Mouse (Mus musculus) MEL (cell line): ENCODE results near the gene Itgbl1. TPM values are rescaled to one million over a fixed set of nuclear protein-coding genes. Genes with fewer than 3 reads are reported as not detected.
"Not testable (repeated sequence)": the region's sequence is repeated elsewhere in the genome, so short reads cannot be mapped to it uniquely, and the experiment has no call there.

Experiments used
- DNase-seq: peaks from one replicate; pipeline ENCODE4 v3.0.0; 2011; ENCODE audit warnings: low read depth, low spot score
- H3K27ac ChIP-seq: 2 replicates; pipeline ENCODE4 v1.5.1; 2012; ENCODE audit warnings: low read depth, mild to moderate bottlenecking, control low read depth, low read length, moderate library complexity; ENCODE audit not compliant: control insufficient read depth
- H3K27me3 ChIP-seq, 2 experiments: fragments of 150-350 bp in 1 of 2; sonication (generic) in 1 of 2; 2 replicates each; pipeline ENCODE4 v1.6.1; 2012; ENCODE audit warnings: low read length in 2 of 2, mild to moderate bottlenecking in 2 of 2, improper control_type of control experiment in 1 of 2, moderate library complexity in 1 of 2; ENCODE audit not compliant: insufficient read depth in 2 of 2, control insufficient read depth in 1 of 2
- H3K36me3 ChIP-seq, 2 experiments: 2 replicates each; pipeline ENCODE4 v1.6.1; 2012 to 2014; ENCODE audit warnings: low read length in 2 of 2, improper control_type of control experiment in 1 of 2, inconsistent platforms in 1 of 2, mild to moderate bottlenecking in 1 of 2; ENCODE audit not compliant: insufficient read depth in 2 of 2, control insufficient read depth in 1 of 2
- H3K4me1 ChIP-seq, 2 experiments: fragments of 150-350 bp in 1 of 2; sonication (generic) in 1 of 2; 2 replicates each; pipeline ENCODE4 v1.6.1; 2012; ENCODE audit warnings: low read length in 2 of 2, improper control_type of control experiment in 1 of 2, mild to moderate bottlenecking in 1 of 2; ENCODE audit not compliant: insufficient read depth in 2 of 2, control insufficient read depth in 1 of 2
- H3K4me3 ChIP-seq, 2 experiments: fragments of 150-350 bp in 1 of 2; sonication (generic) in 1 of 2; 2 replicates each; pipeline ENCODE4 v1.5.1; 2012; ENCODE audit warnings: low read depth in 2 of 2, low read length in 2 of 2, mild to moderate bottlenecking in 2 of 2, moderate library complexity in 2 of 2, control low read depth in 1 of 2, improper control_type of control experiment in 1 of 2; ENCODE audit not compliant: control insufficient read depth in 1 of 2, insufficient read depth in 1 of 2
- H3K79me2 ChIP-seq: 2 replicates; pipeline ENCODE4 v1.6.1; 2012; ENCODE audit warnings: mild to moderate bottlenecking, low read length, moderate library complexity; ENCODE audit not compliant: control insufficient read depth, poor library complexity, insufficient read depth
- H3K9ac ChIP-seq: 2 replicates; pipeline ENCODE4 v1.6.1; 2012; ENCODE audit warnings: low read depth, mild to moderate bottlenecking, control low read depth, low read length, moderate library complexity; ENCODE audit not compliant: control insufficient read depth, poor library complexity, severe bottlenecking
- H3K9me3 ChIP-seq: fragments of 150-350 bp; sonication (generic); replicated peaks from 2 replicates; pipeline ENCODE4 v1.6.1; 2012; ENCODE audit warnings: mild to moderate bottlenecking, low read length, improper control_type of control experiment, moderate library complexity; ENCODE audit not compliant: insufficient read depth
- BHLHE40 ChIP-seq: IDR thresholded peaks from 2 replicates; pipeline ENCODE4 v1.6.1; 2012; ENCODE audit warnings: low read depth, mild to moderate bottlenecking, inconsistent platforms, low read length, improper control_type of control experiment, borderline replicate concordance
- E2F4 ChIP-seq: IDR thresholded peaks from 2 replicates; pipeline ENCODE4 v1.6.1; 2011; ENCODE audit warnings: low read depth, low read length, improper control_type of control experiment, borderline replicate concordance
- ELF1 ChIP-seq: IDR thresholded peaks from 2 replicates; pipeline ENCODE4 v1.6.1; 2014; ENCODE audit warnings: low read depth, mild to moderate bottlenecking, inconsistent platforms, low read length, improper control_type of control experiment, moderate library complexity
- EP300 ChIP-seq, 2 experiments: IDR thresholded peaks; 2 replicates each; pipeline ENCODE4 v1.6.1; 2011; ENCODE audit warnings: improper control_type of control experiment in 2 of 2, low read length in 2 of 2, low read depth in 1 of 2, mild to moderate bottlenecking in 1 of 2
- GABPA ChIP-seq: IDR thresholded peaks from 2 replicates; pipeline ENCODE4 v1.6.1; 2012; ENCODE audit warnings: low read depth, mild to moderate bottlenecking, inconsistent platforms, low read length, improper control_type of control experiment, moderate library complexity
- GATA1 ChIP-seq: IDR thresholded peaks from 2 replicates; pipeline ENCODE4 v1.6.1; 2011; ENCODE audit warnings: low read depth, low read length, improper control_type of control experiment
- MEF2A ChIP-seq: IDR thresholded peaks from 2 replicates; pipeline ENCODE4 v1.6.1; 2014; ENCODE audit warnings: low read depth, mild to moderate bottlenecking, inconsistent platforms, low read length, improper control_type of control experiment; ENCODE audit not compliant: poor library complexity, insufficient replicate concordance, severe bottlenecking; ENCODE audit errors: extremely low read depth
- POLR2A ChIP-seq, 2 experiments: IDR thresholded peaks; 2 replicates each; pipeline ENCODE4 v1.6.1; 2011 to 2012; ENCODE audit warnings: low read length in 2 of 2, mild to moderate bottlenecking in 2 of 2, control low read depth in 1 of 2, improper control_type of control experiment in 1 of 2, low read depth in 1 of 2, moderate library complexity in 1 of 2; ENCODE audit not compliant: control insufficient read depth in 1 of 2, insufficient read depth in 1 of 2, poor library complexity in 1 of 2
- POLR2AphosphoS2 ChIP-seq: IDR thresholded peaks from 2 replicates; pipeline ENCODE4 v1.6.1; 2011; ENCODE audit warnings: low read length, improper control_type of control experiment
- RCOR1 ChIP-seq: IDR thresholded peaks from 2 replicates; pipeline ENCODE4 v1.6.1; 2012; ENCODE audit warnings: low read depth, mild to moderate bottlenecking, inconsistent platforms, low read length, improper control_type of control experiment
- SMC3 ChIP-seq: IDR thresholded peaks from 2 replicates; pipeline ENCODE4 v1.6.1; 2011; ENCODE audit warnings: low read depth, low read length, improper control_type of control experiment
- TCF12 ChIP-seq: IDR thresholded peaks from 2 replicates; pipeline ENCODE4 v1.6.1; 2014; ENCODE audit warnings: low read depth, mild to moderate bottlenecking, inconsistent platforms, low read length, improper control_type of control experiment, moderate library complexity
- ZC3H11A ChIP-seq: IDR thresholded peaks from 2 replicates; pipeline ENCODE4 v1.6.1; 2012; ENCODE audit warnings: low read depth, mild to moderate bottlenecking, inconsistent platforms, low read length, improper control_type of control experiment
- ZMIZ1 ChIP-seq: IDR thresholded peaks from 2 replicates; pipeline ENCODE4 v1.6.1; 2012; ENCODE audit warnings: low read depth, mild to moderate bottlenecking, inconsistent platforms, low read length, improper control_type of control experiment, moderate library complexity
- ZNF384 ChIP-seq: IDR thresholded peaks from 2 replicates; pipeline ENCODE4 v1.6.1; 2012; ENCODE audit warnings: low read depth, mild to moderate bottlenecking, inconsistent platforms, low read length, improper control_type of control experiment
- polyA plus RNA-seq, 2 experiments: library from polyadenylated mRNA; stranded (reverse) in 1 of 2; unstranded in 1 of 2; fragments of >175 nt in 1 of 2; fragments of >200 nt in 1 of 2; gene quantifications; 2 replicates each; pipeline versions ENCODE4 v1.2.1 to v1.2.4; 2012; ENCODE audit warnings: low replicate concordance in 2 of 2, low read depth in 1 of 2; ENCODE audit not compliant: insufficient read length in 2 of 2, insufficient read depth in 1 of 2, missing spikeins in 1 of 2
- total RNA-seq: library from RNA; depleted of rRNA; stranded (reverse); fragments of 300-350 nt; gene quantifications from 2 replicates; pipeline ENCODE4 v1.2.3, GENCODE M21; 2012

Gene Itgbl1
- total and polyA plus RNA-seq, 3 experiments = not detected

DNA sequence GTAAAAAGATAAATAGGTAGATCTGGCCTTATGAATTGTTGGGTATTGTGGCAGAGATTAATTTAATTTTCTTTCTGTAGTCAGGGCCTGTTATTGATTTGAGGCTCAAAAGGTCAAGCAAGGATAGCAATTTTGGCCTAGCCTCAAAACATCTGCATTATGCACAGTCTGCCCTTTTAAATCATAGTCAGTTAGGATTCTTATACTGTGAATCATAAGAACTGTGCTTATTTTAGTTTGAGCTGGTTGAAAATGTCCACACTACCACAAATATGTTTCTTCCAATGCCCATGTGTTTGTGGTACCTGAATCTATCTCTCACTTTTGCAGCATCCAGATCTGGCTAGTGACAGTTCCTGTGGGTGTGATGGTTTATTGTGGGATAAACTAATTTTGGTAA, 4.7 kb downstream of the Itgbl1 start:
- H3K36me3 ChIP-seq = no peaks in the 10 kb centered on the region
- no peak overlapping the region for H3K9ac ChIP-seq
- no peak overlapping the region for H3K27ac ChIP-seq
- H3K9me3 ChIP-seq = no peaks in the 10 kb centered on the region
- no peaks in the 10 kb centered on the region for H3K4me1 ChIP-seq
- no peaks in the 10 kb centered on the region for H3K27me3 ChIP-seq
- H3K4me3 ChIP-seq = no peak overlapping the region
- DNase-seq = no peak
- H3K79me2 ChIP-seq = no peaks in the 10 kb centered on the region
- TF ChIP-seq GABPA = no peak
- TF ChIP-seq ELF1 = no peak
- no peak for TF ChIP-seq EP300 (IDR thresholded peaks at IDR 0.05; ENCODE audit: low read depth in 1 of 2, low read length in 2 of 2)

DNA sequence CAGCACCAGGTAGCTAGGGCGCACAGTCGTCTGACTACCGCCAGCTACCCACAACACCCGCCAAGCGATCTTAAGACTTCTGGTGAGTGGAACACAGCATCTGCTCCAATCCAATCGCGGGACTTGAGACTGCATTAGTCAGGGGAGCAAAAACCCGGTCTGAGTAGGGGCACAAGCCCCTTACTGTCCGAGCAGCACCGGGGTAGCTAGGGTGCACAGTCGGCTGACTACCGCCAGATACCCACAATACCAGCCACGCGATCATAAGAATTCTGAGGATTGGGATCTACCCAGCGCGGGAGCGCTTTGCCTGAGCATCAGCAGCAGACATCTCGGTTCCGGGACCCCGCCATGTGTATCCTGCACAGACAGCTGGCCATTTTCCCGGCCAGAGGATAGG, 11.3 kb downstream of the Itgbl1 start:
- H3K9me3 ChIP-seq, H3K4me1 ChIP-seq, H3K27ac ChIP-seq, H3K9ac ChIP-seq, H3K79me2 ChIP-seq, H3K27me3 ChIP-seq, H3K36me3 ChIP-seq, H3K4me3 ChIP-seq, DNase-seq: not testable (repeated sequence)

DNA sequence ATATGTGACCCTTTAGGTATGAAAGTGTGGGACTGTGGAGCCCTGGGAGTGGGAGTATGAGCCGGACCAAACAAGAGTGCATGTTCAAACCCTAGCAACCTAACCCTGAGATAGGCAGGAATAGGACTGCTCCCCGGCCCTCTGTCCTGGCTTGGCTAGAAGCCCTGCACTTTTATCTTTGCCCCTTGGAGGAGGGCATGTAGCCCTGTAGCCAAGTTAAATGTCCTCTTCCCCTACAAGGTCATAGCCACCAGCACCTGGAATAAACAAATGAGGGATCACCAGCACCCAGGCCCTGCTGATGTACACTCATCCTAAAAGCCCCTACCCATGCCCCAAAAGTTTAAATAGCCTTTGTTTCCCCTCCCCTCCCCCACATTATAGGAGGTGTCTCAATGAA, 18.3 kb downstream of the Itgbl1 start:
- Histone ChIP-seq H3K4me1 (no peaks in the 10 kb centered on the region), H3K27ac (no peak overlapping the region), H3K27me3 (no peaks in the 10 kb centered on the region), H3K4me3 (no peak overlapping the region), H3K79me2 (no peaks in the 10 kb centered on the region), H3K9ac (no peak overlapping the region), H3K36me3 (no peaks in the 10 kb centered on the region), H3K9me3 (no peaks in the 10 kb centered on the region)
- TF ChIP-seq RCOR1 = no peak
- TF ChIP-seq E2F4 = no peak
- no peak for TF ChIP-seq ZC3H11A
- no peak for TF ChIP-seq BHLHE40
- TF ChIP-seq ZMIZ1 = no peak
- no peak for TF ChIP-seq POLR2A (IDR thresholded peaks at IDR 0.05; ENCODE audit: control insufficient read depth in 1 of 2, insufficient read depth in 1 of 2, low read depth in 1 of 2, low read length in 2 of 2, poor library complexity in 1 of 2)
- no peak for TF ChIP-seq MEF2A
- no peak for DNase-seq

DNA sequence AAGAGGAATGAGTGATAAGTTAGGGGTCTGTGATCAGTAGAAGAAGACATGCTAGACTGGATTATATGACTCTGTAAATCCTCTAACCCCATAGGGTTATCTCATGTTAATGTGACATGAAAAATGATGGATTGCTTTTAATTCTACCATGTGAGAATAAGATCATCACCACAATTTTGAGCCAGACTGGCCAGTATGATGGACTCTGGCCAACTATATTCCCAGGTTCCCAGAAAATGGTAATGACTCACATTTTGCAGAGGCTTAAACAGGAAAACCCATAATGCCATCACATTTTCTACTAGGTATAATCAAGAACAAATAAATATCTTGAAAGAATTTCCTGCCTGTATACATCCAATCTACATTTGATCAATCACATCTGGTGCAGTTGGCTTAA, 55.0 kb downstream of the Itgbl1 start:
- TF ChIP-seq SMC3 (no peak), TCF12 (no peak), GATA1 (no peak), BHLHE40 (no peak), POLR2AphosphoS2 (no peak), ZNF384 (no peak), ZMIZ1 (no peak)
- Histone ChIP-seq H3K4me3 (no peak overlapping the region), H3K9me3 (no peaks in the 10 kb centered on the region)

More for the DNA sequence above, 55.0 kb downstream of the Itgbl1 start:
- H3K79me2 ChIP-seq = no peaks in the 10 kb centered on the region
- DNase-seq = no peak
- H3K4me1 ChIP-seq = no peaks in the 10 kb centered on the region
- H3K27me3 ChIP-seq = no peaks in the 10 kb centered on the region
- H3K27ac ChIP-seq = no peak overlapping the region
- no peak overlapping the region for H3K9ac ChIP-seq
- H3K36me3 ChIP-seq = no peaks in the 10 kb centered on the region
